Mouse (Mus musculus) myocyte (in vitro differentiated cells): ENCODE measurements around the gene Kif3c.

Experiments used
- CEBPB ChIP-seq: IDR thresholded peaks from 2 replicates; pipeline ENCODE4 v1.6.1; 2011; ENCODE audit warnings: mild to moderate bottlenecking, moderate library complexity; ENCODE audit not compliant: poor library complexity, insufficient read depth, severe bottlenecking
- MAX ChIP-seq: IDR thresholded peaks from one replicate; pipeline ENCODE4 v1.6.1; 2011; ENCODE audit warnings: low read depth, mild to moderate bottlenecking, control low read depth
- MYOD1 ChIP-seq, 3 experiments: IDR thresholded peaks; one replicate each; pipeline ENCODE4 v1.6.1; 2011; ENCODE audit warnings: control low read depth in 2 of 3, low read depth in 2 of 3, mild to moderate bottlenecking in 2 of 3, moderate library complexity in 1 of 3; ENCODE audit not compliant: insufficient read length in 2 of 3, control insufficient read depth in 1 of 3
- MYOG ChIP-seq, 3 experiments: IDR thresholded peaks; one replicate each; pipeline ENCODE4 v1.6.1; 2011; ENCODE audit warnings: control low read depth in 2 of 3, low read depth in 2 of 3, mild to moderate bottlenecking in 2 of 3; ENCODE audit not compliant: insufficient read length in 2 of 3, control insufficient read depth in 1 of 3, insufficient read depth in 1 of 3
- POLR2A ChIP-seq: IDR thresholded peaks from one replicate; pipeline ENCODE4 v1.6.1; 2011; ENCODE audit warnings: low read depth, mild to moderate bottlenecking, control low read depth, moderate library complexity; ENCODE audit not compliant: insufficient read length
- TCF12 ChIP-seq: IDR thresholded peaks from one replicate; pipeline ENCODE4 v1.6.1; 2011; ENCODE audit warnings: mild to moderate bottlenecking, control low read depth; ENCODE audit not compliant: poor library complexity, insufficient read depth, severe bottlenecking
- TCF3 ChIP-seq: IDR thresholded peaks from one replicate; pipeline ENCODE4 v1.6.1; 2011; ENCODE audit warnings: low read depth, control low read depth; ENCODE audit not compliant: insufficient read length
- USF1 ChIP-seq: IDR thresholded peaks from one replicate; pipeline ENCODE4 v1.6.1; 2011; ENCODE audit warnings: low read depth, mild to moderate bottlenecking, control low read depth, moderate library complexity

DNA sequence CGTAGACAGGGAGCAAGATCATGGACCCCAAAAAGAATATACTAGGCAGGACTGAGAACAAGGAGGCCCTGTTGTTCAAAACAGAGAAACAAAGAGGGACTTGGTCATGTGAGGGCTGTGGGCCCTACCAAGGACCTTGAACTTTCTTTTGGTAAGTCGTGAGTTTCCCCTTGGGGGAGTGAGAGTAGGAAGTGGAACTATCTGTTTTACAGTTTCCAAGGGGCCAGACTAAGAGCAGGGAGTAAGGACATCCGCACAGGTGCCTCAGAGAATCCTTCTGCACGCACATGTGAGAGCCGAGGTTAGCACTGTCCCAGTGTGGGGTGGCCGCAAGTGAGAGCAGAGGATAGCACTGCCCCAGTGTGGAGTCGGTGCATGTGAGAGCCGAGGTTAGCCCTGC, 9.9 kb upstream of the Kif3c start:
- TF ChIP-seq POLR2A, result no peak
- no peak for TF ChIP-seq TCF3
- no peak for TF ChIP-seq MAX
- TF ChIP-seq CEBPB, result no peak
- no peak for TF ChIP-seq MYOD1 (IDR thresholded peaks at IDR 0.05; ENCODE audit: control insufficient read depth in 1 of 3, insufficient read length in 2 of 3, low read depth in 2 of 3)
- TF ChIP-seq USF1, result no peak
- no peak for TF ChIP-seq MYOG (IDR thresholded peaks at IDR 0.05; ENCODE audit: control insufficient read depth in 1 of 3, insufficient read depth in 1 of 3, insufficient read length in 2 of 3, low read depth in 2 of 3)
- TF ChIP-seq TCF12, result no peak
